Mouse (Mus musculus): ENCODE results near the gene Gm8994. TPM values are rescaled to one million over a fixed set of nuclear protein-coding genes. Genes with fewer than 3 reads are reported as not detected.
"Not testable (repeated sequence)": the region's sequence is repeated elsewhere in the genome, so short reads cannot be mapped to it uniquely, and the experiment has no call there.

The Gm8994 gene
- total RNA-seq (2021), result not detected
- long read RNA-seq, experiment 1, result 0 reads
- long read RNA-seq, experiment 2, result 0 reads

GRCm38 (mm10) chr6:136327239-136327638 is at the start of gene Gm8994:
TSS of gene Gm8994 (plus strand) at chr6:136327539.
- DNase-seq; intact Hi-C loops (cut with DNase I): not testable (repeated sequence)

DNA sequence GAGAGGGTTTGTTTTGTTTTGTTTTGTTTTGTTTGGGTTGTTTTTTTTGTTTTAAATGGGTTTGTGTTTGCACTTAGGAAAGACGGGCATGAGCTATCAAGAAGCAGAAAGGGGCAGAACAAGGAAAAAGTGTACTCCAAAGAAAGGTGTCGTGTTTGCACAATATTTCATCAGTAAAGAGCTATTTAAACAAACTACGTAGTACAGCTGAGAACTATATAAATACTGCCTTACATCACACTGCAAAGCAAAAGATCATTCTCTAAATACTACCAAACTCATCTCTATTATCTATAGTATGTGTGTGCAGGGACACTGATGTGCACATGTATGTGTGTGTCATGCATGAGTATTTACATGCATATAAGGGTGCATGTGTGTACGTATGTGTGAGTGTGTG is 49.7 kb upstream of the Gm8994 start:
- no peak for DNase-seq
- intact Hi-C loops (cut with DNase I), result no loop called here

DNA sequence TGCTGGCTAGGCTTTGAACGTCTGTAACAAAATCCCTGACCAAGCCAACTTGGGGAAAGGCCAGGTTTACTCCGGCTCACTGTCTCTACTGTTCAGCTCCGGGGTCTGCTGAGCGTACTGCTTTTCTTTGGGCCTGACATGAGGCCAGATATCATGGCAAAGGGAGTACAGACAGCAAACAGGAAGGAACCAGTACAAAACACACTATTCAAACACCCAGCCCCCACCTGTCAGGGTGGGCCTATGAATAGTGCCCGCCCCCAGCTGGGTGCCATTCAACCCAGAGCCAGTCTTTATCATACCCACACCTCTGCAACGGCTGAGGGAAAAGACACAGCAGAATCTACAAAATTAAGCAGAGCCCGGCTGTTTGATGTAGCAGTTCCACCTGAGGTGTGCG is 42.8 kb upstream of the Gm8994 start:
- DNase-seq, result no peak
- intact Hi-C loops (cut with DNase I), result no loop called here

DNA sequence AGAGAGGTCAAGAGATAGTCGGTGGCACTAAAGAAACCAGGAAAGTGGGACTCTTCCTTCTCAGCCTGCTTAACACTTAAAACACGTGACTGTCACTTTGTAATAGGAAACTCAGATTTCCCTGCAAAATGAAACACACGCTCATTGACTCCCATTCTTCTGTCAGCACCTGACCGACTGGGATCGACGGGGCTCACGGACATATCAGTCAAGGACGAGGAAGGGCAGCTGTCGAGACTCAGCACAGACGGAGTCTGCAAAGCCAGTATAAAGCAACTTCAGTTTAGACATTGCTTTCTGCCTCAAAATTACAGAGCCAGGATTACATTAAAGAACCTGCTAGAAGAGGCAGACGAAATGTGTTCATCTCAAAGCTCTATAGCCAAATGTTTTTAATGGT is 41.2 kb upstream of the Gm8994 start:
- DNase-seq, result no peak
- intact Hi-C loops (cut with DNase I), result no loop called here

DNA sequence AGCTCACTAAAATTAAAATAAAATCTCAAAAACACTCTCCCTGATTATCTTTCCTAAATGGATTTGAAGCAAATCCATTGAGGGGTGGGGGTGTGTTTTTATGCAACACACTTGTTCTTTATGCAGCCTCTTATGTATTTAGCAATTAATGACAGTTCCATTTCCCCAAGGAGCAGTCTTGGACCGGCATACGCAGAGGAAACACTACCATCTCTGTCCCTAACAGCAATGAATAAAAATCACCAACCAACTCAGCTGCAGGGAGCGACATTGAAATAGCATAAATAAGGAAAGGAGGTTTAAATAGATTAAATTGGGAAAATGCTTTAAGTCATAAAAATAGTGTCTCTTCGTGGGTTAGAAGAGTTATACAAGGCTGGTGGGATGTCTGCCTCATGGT is 40.8 kb upstream of the Gm8994 start:
- intact Hi-C loops (cut with DNase I), result no loop called here
- no peak for DNase-seq

GRCm38 (mm10) chr6:136291424-136291823 is 35.9 kb upstream of the Gm8994 start:
- intact Hi-C loops (cut with DNase I), result no loop called here
- no peak for DNase-seq

DNA sequence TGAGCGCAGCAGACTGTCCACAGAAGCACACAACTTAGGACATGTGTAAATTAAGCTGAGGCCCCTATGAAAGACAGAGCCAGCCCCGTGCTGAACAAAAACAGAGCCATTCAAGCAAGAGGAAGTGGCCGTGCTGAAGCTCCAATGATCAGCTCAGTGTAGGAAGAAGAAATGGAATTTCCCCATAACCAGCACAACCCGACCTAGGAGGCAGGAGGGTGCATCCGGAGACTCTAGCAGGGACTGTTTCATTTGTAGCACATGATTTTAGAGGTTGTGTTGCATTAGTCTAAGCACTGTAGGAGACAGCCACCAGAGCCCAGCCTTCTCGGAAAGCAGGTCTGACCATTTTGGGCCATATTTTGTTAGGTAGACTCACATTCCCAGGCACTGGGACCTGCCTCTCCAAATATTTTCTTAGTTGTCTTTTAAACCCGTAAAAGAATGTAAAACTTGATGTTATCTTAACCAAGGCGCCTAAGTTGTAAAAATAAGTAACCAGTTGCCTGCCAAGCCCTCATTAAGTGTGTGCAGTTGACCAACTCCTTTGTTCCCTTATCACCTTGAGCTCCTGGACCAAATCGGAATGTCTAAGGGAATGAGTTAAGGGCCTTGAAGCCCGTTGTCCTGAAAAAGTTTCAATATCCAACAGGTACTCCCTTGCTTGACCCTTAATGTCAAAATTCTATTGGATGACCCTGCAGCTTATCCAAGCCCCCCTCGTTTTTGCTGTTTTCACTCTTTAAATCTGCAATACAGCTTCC is 35.2 kb upstream of the Gm8994 start:
- DNase-seq, result no peak
- intact Hi-C loops (cut with DNase I), result no loop called here

GRCm38 (mm10) chr6:136293700-136294099 is 33.6 kb upstream of the Gm8994 start:
- intact Hi-C loops (cut with DNase I), result no loop called here
- DNase-seq, result no peak

GRCm38 (mm10) chr6:136295821-136296220 is 31.5 kb upstream of the Gm8994 start:
- no peak for DNase-seq
- intact Hi-C loops (cut with DNase I), result no loop called here

GRCm38 (mm10) chr6:136296251-136296650 is 31.1 kb upstream of the Gm8994 start:
- DNase-seq, result no peak
- intact Hi-C loops (cut with DNase I), result no loop called here

GRCm38 (mm10) chr6:136303514-136303913 is 23.8 kb upstream of the Gm8994 start:
- intact Hi-C loops (cut with DNase I), result no loop called here

GRCm38 (mm10) chr6:136304369-136304988 is 22.9 kb upstream of the Gm8994 start:
- intact Hi-C loops (cut with DNase I), result no loop called here
- DNase-seq, result no peak

More at GRCm38 (mm10) chr6:136303514-136303913, 23.8 kb upstream of the Gm8994 start:
- DNase-seq, result no peak

DNA sequence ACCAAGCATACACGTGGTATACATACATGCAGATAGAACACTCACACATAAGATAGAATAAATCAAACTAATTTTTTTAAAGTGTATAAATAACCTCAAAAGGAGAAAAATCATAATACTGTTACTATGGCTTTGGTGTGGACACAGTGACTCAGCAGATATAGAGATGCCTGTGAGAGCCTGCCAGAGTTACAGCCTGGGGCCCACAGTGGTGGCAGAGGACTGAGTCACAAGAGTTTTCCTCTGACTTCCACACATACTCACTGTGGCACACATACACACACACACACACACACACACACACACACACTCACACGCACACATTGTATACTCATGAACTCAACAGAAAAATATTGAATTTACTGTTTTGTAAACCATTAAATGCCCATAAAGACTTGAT is 17.9 kb upstream of the Gm8994 start:
- intact Hi-C loops (cut with DNase I), result no loop called here
- no peak for DNase-seq

- DNase-seq; intact Hi-C loops (cut with DNase I): not testable (repeated sequence)
Measured at GRCm38 (mm10) chr6:136328416-136328815, 1.1 kb downstream of the Gm8994 start.

- DNase-seq, result no peak
- intact Hi-C loops (cut with DNase I), result no loop called here
Measured at GRCm38 (mm10) chr6:136340669-136341068, 13.3 kb downstream of the Gm8994 start.

GRCm38 (mm10) chr6:136341093-136341492 is 13.8 kb downstream of the Gm8994 start:
- no peak for DNase-seq
- intact Hi-C loops (cut with DNase I), result no loop called here

- intact Hi-C loops (cut with DNase I), result no loop called here
- no peak for DNase-seq
Measured at GRCm38 (mm10) chr6:136343868-136344267, 16.5 kb downstream of the Gm8994 start.

GRCm38 (mm10) chr6:136345034-136345433 is 17.7 kb downstream of the Gm8994 start:
- intact Hi-C loops (cut with DNase I), result no loop called here
- DNase-seq, result no peak

DNA sequence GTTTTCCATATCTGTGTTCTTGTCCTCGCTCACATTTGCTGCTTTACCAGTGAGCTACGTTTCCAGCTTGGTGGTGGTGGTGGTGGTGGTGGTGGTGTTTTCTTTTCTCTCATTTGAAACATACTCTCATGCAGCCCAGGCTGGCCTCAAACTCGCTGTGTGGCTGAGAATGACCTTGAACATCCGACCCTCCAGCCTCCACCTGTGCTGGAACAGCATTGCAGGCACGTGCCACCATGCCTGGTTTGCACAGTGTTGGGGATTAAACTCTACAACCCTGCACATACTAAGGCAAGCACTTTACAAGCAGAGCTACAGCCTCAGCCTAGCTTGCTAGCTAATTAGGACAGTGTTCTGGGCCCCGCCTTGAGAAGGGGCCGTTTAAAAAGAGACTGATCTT is 18.3 kb downstream of the Gm8994 start:
- intact Hi-C loops (cut with DNase I), result no loop called here
- DNase-seq, result no peak

- no peak for DNase-seq
- intact Hi-C loops (cut with DNase I), result no loop called here
Measured at GRCm38 (mm10) chr6:136347053-136347452, 19.7 kb downstream of the Gm8994 start.

GRCm38 (mm10) chr6:136347631-136348030 is 20.3 kb downstream of the Gm8994 start:
- intact Hi-C loops (cut with DNase I), result no loop called here
- no peak for DNase-seq

Measured in heart, postnatal 14 days (tissue).